Mouse (Mus musculus) heart, postnatal 0 days (tissue): Measurements from ENCODE around the gene BC048403.

Source experiments
- CTCF ChIP-seq: IDR thresholded peaks from 2 replicates; pipeline ENCODE4 v1.5.1; 2016; ENCODE audit warnings: antibody characterized with exemption, control low read depth, low read depth
- EP300 ChIP-seq: IDR thresholded peaks from 2 replicates; pipeline ENCODE4 v1.6.1; 2016; ENCODE audit warnings: antibody characterized with exemption, low read depth

DNA sequence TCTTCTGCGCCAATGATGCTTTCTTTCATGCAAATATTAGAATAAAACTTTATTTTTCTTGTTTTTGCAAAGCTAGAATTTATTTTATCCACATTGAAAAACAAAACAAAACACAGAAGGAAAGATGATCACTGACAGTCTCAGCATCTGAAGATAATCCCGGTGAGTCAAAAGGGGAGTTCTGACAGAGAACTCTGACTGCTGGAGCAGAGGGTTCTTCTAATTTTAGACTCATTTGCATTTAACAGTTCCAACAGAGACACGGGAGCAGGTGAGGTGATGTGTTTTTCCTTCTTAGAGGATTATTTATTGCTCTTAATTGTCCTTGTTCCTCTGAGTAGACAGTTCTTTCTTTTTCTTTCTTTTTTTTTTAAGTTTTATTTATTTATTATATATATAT lies 36.3 kb downstream of the BC048403 start:
- no peak for TF ChIP-seq CTCF
- TF ChIP-seq EP300 = no peak
